Mouse (Mus musculus) forebrain, postnatal 0 days (tissue): ENCODE measurements around the gene Lgals3bp. TPM values are rescaled to one million over a fixed set of nuclear protein-coding genes. Genes with fewer than 3 reads are reported as not detected.
A peak's percentile ranks its signal among the peaks of the same experiment; 100 is the strongest.
"Not testable (repeated sequence)": the region's sequence is repeated elsewhere in the genome, so short reads cannot be mapped to it uniquely, and the experiment has no call there.

ENCODE experiments used
- ATAC-seq: fragments of 200-750 bp; cut with Nextera tagmentation; 2 replicates; pipeline ENCODE4 v1.8.0; 2017; ENCODE audit warnings: mild to moderate bottlenecking, moderate library complexity
- DNase-seq: peaks from one replicate; pipeline ENCODE4 v3.0.0-alpha.2; 2015
- H3K27ac ChIP-seq: fragments of 300-500 bp; sonication (generic); 2 replicates; pipeline ENCODE4 v1.5.1; 2014; ENCODE audit warnings: low read depth, mild to moderate bottlenecking, antibody characterized with exemption, low read length, moderate library complexity, mixed read lengths
- H3K27me3 ChIP-seq: fragments of 300-500 bp; sonication (generic); 2 replicates; pipeline ENCODE4 v1.6.1; 2014; ENCODE audit warnings: mild to moderate bottlenecking, low read length, mixed read lengths; ENCODE audit not compliant: insufficient read depth
- H3K36me3 ChIP-seq: fragments of 300-500 bp; sonication (generic); 2 replicates; pipeline ENCODE4 v1.6.1; 2014; ENCODE audit warnings: mild to moderate bottlenecking, moderate library complexity; ENCODE audit not compliant: insufficient read depth
- H3K4me1 ChIP-seq: fragments of 300-500 bp; sonication (generic); 2 replicates; pipeline ENCODE4 v1.6.1; 2014; ENCODE audit warnings: antibody characterized with exemption; ENCODE audit not compliant: insufficient read depth
- H3K4me2 ChIP-seq: fragments of 300-500 bp; sonication (generic); 2 replicates; pipeline ENCODE4 v1.6.1; 2014; ENCODE audit warnings: low read depth, mild to moderate bottlenecking, moderate library complexity
- H3K4me3 ChIP-seq: fragments of 300-500 bp; sonication (generic); 2 replicates; pipeline ENCODE4 v1.5.1; 2014; ENCODE audit warnings: low read depth, low read length, mixed read lengths
- H3K9ac ChIP-seq: fragments of 300-500 bp; sonication (generic); 2 replicates; pipeline ENCODE4 v1.6.1; 2014; ENCODE audit warnings: mild to moderate bottlenecking
- H3K9me3 ChIP-seq: fragments of 300-500 bp; sonication (generic); 2 replicates; pipeline ENCODE4 v1.6.1; 2016; ENCODE audit warnings: low read length
- CTCF ChIP-seq: sonication (generic); IDR thresholded peaks from 2 replicates; pipeline ENCODE4 v1.5.1; 2016; ENCODE audit warnings: antibody characterized with exemption, control low read depth, low read depth
- WGBS: fragments of 180-500 bp; shearing (Covaris S2); extraction: QIAGEN DNeasy Blood & Tissue Kit; methylation state at CpG from one replicate; pipeline ENCODE4 v1.1.7; 2014; 5-methylcytosine and 5-hydroxymethylcytosine counted together
- polyA plus RNA-seq: library from polyadenylated mRNA; unstranded; fragments of >200 nt; fragmentation: Nextera tagmentation; extraction: Ambion mirVana; gene quantifications from 2 replicates; pipeline ENCODE4 v1.2.1, GENCODE M21; 2015
- total RNA-seq: library from RNA; depleted of rRNA; stranded (reverse); fragments of >200 nt; gene quantifications from 2 replicates; pipeline ENCODE4 v1.2.3, GENCODE M21; 2014

Gene Lgals3bp
- total and polyA plus RNA-seq, 2 experiments from 2014 or later, result 15.6 to 16.4 TPM

GRCm38 (mm10) chr11:118401195-118401594 lies 697 bp downstream of the Lgals3bp start:
- no peak for TF ChIP-seq CTCF

GRCm38 (mm10) chr11:118400566-118400936 lies 1.3 kb downstream of the Lgals3bp start:
- Histone ChIP-seq H3K4me1 (no peaks in the 10 kb centered on the region), H3K4me2 (no peak overlapping the region), H3K27ac (no peak overlapping the region), H3K9ac (no peak overlapping the region), H3K4me3 (no peak overlapping the region), H3K9me3 (no peaks in the 10 kb centered on the region), H3K27me3 (no peaks in the 10 kb centered on the region), H3K36me3 (peaks cover 5% of the 10 kb centered on the region; the same call in 1 of the 2 replicates)
- no peak for DNase-seq
- 49% methylated on average over 6 of the region's 6 CpGs for WGBS
- no peak for TF ChIP-seq CTCF
- ATAC-seq, result 0 out of 2 replicates have a peak, but pooled peaks have one; percentile 24

More at GRCm38 (mm10) chr11:118401195-118401594, 697 bp downstream of the Lgals3bp start:
- H3K4me1 ChIP-seq, result no peaks in the 10 kb centered on the region
- no peak overlapping the region for H3K4me3 ChIP-seq
- DNase-seq, result no peak
- WGBS, result 85% methylated on average over 4 of the region's 4 CpGs
- no peak overlapping the region for H3K9ac ChIP-seq
- H3K27ac ChIP-seq, result no peak overlapping the region; the same call in 1 of the 2 replicates
- no peaks in the 10 kb centered on the region for H3K9me3 ChIP-seq
- ATAC-seq, result no peak
- H3K27me3 ChIP-seq, result no peaks in the 10 kb centered on the region
- H3K36me3 ChIP-seq, result peaks cover 10% of the 10 kb centered on the region
- H3K4me2 ChIP-seq, result no peak overlapping the region

GRCm38 (mm10) chr11:118399891-118400565 lies 1.9 kb downstream of the Lgals3bp start:
- Histone ChIP-seq H3K4me1 (no peaks in the 10 kb centered on the region), H3K9ac (no peak overlapping the region), H3K9me3 (no peaks in the 10 kb centered on the region), H3K27me3 (no peaks in the 10 kb centered on the region), H3K4me2 (no peak overlapping the region), H3K36me3 (no peaks in the 10 kb centered on the region), H3K4me3 (no peak overlapping the region), H3K27ac (no peak overlapping the region)
- ATAC-seq (no peak), DNase-seq (no peak)
- TF ChIP-seq CTCF, result no peak
- WGBS, result 80% methylated on average over 5 of the region's 5 CpGs

GRCm38 (mm10) chr11:118397806-118398530 lies 3.9 kb downstream of the Lgals3bp start:
- no peak overlapping the region for H3K27ac ChIP-seq
- WGBS, result 94% methylated on average over 26 of the region's 26 CpGs

GRCm38 (mm10) chr11:118394538-118394937 lies 7.4 kb downstream of the Lgals3bp start:
- TF ChIP-seq CTCF, result no peak
- no peak overlapping the region for H3K4me2 ChIP-seq
- no peaks in the 10 kb centered on the region for H3K27me3 ChIP-seq
- no peaks in the 10 kb centered on the region for H3K9me3 ChIP-seq
- DNase-seq (no peak), ATAC-seq (no peak)
- no peaks in the 10 kb centered on the region for H3K36me3 ChIP-seq
- no peak overlapping the region for H3K9ac ChIP-seq
- H3K27ac ChIP-seq, result no peak overlapping the region
- no peak overlapping the region for H3K4me3 ChIP-seq
- H3K4me1 ChIP-seq, result no peaks in the 10 kb centered on the region
- 60% methylated on average over 6 of the region's 6 CpGs for WGBS

More at GRCm38 (mm10) chr11:118397806-118398530, 3.9 kb downstream of the Lgals3bp start:
- no peak overlapping the region for H3K4me2 ChIP-seq
- ATAC-seq, result no peak
- DNase-seq, result no peak
- no peaks in the 10 kb centered on the region for H3K27me3 ChIP-seq
- H3K4me1 ChIP-seq, result no peaks in the 10 kb centered on the region
- no peak for TF ChIP-seq CTCF
- no peak overlapping the region for H3K9ac ChIP-seq
- no peaks in the 10 kb centered on the region for H3K36me3 ChIP-seq
- no peak overlapping the region for H3K4me3 ChIP-seq
- H3K9me3 ChIP-seq, result no peaks in the 10 kb centered on the region

GRCm38 (mm10) chr11:118393991-118394390 lies 7.9 kb downstream of the Lgals3bp start:
- Histone ChIP-seq H3K27ac (no peak overlapping the region), H3K4me2 (no peak overlapping the region), H3K4me3 (no peak overlapping the region), H3K9me3 (no peaks in the 10 kb centered on the region), H3K9ac (no peak overlapping the region), H3K4me1 (no peaks in the 10 kb centered on the region), H3K27me3 (no peaks in the 10 kb centered on the region), H3K36me3 (no peaks in the 10 kb centered on the region)
- ATAC-seq, result no peak
- DNase-seq, result no peak
- WGBS, result 66% methylated on average over 5 of the region's 5 CpGs
- no peak for TF ChIP-seq CTCF

GRCm38 (mm10) chr11:118387816-118388215 lies 14.1 kb downstream of the Lgals3bp start:
- not testable (repeated sequence) for H3K4me3 ChIP-seq, ATAC-seq, H3K36me3 ChIP-seq, H3K4me1 ChIP-seq, H3K9me3 ChIP-seq, H3K27me3 ChIP-seq, H3K9ac ChIP-seq, DNase-seq, H3K27ac ChIP-seq, H3K4me2 ChIP-seq
- 92% methylated on average over 13 of the region's 13 CpGs for WGBS
